Mouse (Mus musculus): Measurements from ENCODE around the gene Astl. TPM values are rescaled to one million over a fixed set of nuclear protein-coding genes. Genes with fewer than 3 reads are reported as not detected.
"Not testable (repeated sequence)": the region's sequence is repeated elsewhere in the genome, so short reads cannot be mapped to it uniquely, and the experiment has no call there.

The Astl gene
- polyA plus RNA-seq, 1 experiment = 0.01 TPM

- H3K4me2 ChIP-seq (ENCODE audit: low read depth) = no peak overlapping the region
- no peak overlapping the region for H3K4me3 ChIP-seq
- TF ChIP-seq TCF3 (IDR thresholded peaks at IDR 0.05; ENCODE audit: insufficient read length, low read depth) (no peak), USF1 (IDR thresholded peaks at IDR 0.05; ENCODE audit: low read depth) (no peak), POLR2AphosphoS2 (IDR thresholded peaks at IDR 0.05; ENCODE audit: insufficient read length, low read depth) (no peak), REST (IDR thresholded peaks at IDR 0.05; ENCODE audit: insufficient read depth, insufficient read length) (no peak)
- H3ac ChIP-seq (ENCODE audit: control insufficient read depth, insufficient read length) = no peak overlapping the region
- H3K79me2 ChIP-seq (ENCODE audit: control insufficient read depth, insufficient read depth) = no peaks in the 10 kb centered on the region
- no peaks in the 10 kb centered on the region for H3K27me3 ChIP-seq (ENCODE audit: control insufficient read depth, insufficient read depth, insufficient read length)
- H3K36me3 ChIP-seq (ENCODE audit: control insufficient read depth, insufficient read depth) = peaks cover 32% of the 10 kb centered on the region
These were observed 37.7 kb upstream of the Astl start for GRCm38 (mm10) chr2:127300701-127301100.

DNA sequence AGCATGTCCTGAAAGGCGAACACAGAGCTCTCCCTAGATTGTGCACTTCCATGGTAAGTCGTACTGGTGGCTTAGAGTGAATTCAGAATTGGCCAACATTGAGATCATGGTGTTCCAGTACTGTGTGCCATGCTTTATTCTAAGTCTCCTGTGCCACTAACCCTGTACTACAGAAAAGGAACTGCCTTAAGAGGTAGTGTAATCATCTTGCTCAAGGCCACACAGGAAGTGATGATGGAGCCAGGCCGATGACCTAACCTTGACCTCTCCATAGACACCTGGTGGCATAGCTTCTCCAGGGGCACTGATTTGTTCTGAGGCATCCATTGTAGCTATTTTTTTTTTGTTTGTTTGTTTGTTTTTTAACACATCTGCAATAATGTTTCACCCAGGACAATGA lies 36.6 kb upstream of the Astl start:
- Histone ChIP-seq H3K27me3 (ENCODE audit: control insufficient read depth, insufficient read depth, insufficient read length) (no peaks in the 10 kb centered on the region), H3K4me3 (no peak overlapping the region), H3ac (ENCODE audit: control insufficient read depth, insufficient read length) (no peak overlapping the region), H3K4me2 (ENCODE audit: low read depth) (no peak overlapping the region), H3K36me3 (ENCODE audit: control insufficient read depth, insufficient read depth) (peaks cover 21% of the 10 kb centered on the region), H3K79me2 (ENCODE audit: control insufficient read depth, insufficient read depth) (no peaks in the 10 kb centered on the region)
- TF ChIP-seq TCF12 (IDR thresholded peaks at IDR 0.05; ENCODE audit: insufficient read depth, poor library complexity, severe bottlenecking) (no peak), POLR2A (IDR thresholded peaks at IDR 0.05; ENCODE audit: insufficient read length, low read depth) (no peak), MYOD1 (IDR thresholded peaks at IDR 0.05; ENCODE audit: control insufficient read depth in 1 of 3, insufficient read length in 2 of 3, low read depth in 2 of 3) (no peak), POLR2AphosphoS2 (IDR thresholded peaks at IDR 0.05; ENCODE audit: insufficient read length, low read depth) (no peak), TCF3 (IDR thresholded peaks at IDR 0.05; ENCODE audit: insufficient read length, low read depth) (no peak), REST (IDR thresholded peaks at IDR 0.05; ENCODE audit: insufficient read depth, insufficient read length) (no peak), USF1 (IDR thresholded peaks at IDR 0.05; ENCODE audit: low read depth) (no peak), SRF (IDR thresholded peaks at IDR 0.05; ENCODE audit: control insufficient read depth, insufficient read length, low read depth) (no peak), MYOG (IDR thresholded peaks at IDR 0.05; ENCODE audit: control insufficient read depth in 1 of 3, insufficient read depth in 1 of 3, insufficient read length in 2 of 3, low read depth in 2 of 3) (no peak)

- H3K4me3 ChIP-seq; H3ac ChIP-seq (ENCODE audit: control insufficient read depth, insufficient read length); H3K27me3 ChIP-seq (ENCODE audit: control insufficient read depth, insufficient read depth, insufficient read length); H3K4me2 ChIP-seq (ENCODE audit: low read depth); H3K36me3 ChIP-seq (ENCODE audit: control insufficient read depth, insufficient read depth); H3K79me2 ChIP-seq (ENCODE audit: control insufficient read depth, insufficient read depth): not testable (repeated sequence)
These were observed 34.2 kb upstream of the Astl start for GRCm38 (mm10) chr2:127304192-127304591.

GRCm38 (mm10) chr2:127304609-127305210 lies 33.7 kb upstream of the Astl start:
- Histone ChIP-seq H3K4me3 (no peak overlapping the region), H3K79me2 (ENCODE audit: control insufficient read depth, insufficient read depth) (no peaks in the 10 kb centered on the region)
- TF ChIP-seq MYOD1 (IDR thresholded peaks at IDR 0.05; ENCODE audit: control insufficient read depth in 1 of 3, insufficient read length in 2 of 3, low read depth in 2 of 3) (no peak), CEBPB (IDR thresholded peaks at IDR 0.05; ENCODE audit: insufficient read depth, poor library complexity, severe bottlenecking) (no peak), POLR2A (IDR thresholded peaks at IDR 0.05; ENCODE audit: insufficient read length, low read depth) (no peak), POLR2AphosphoS2 (IDR thresholded peaks at IDR 0.05; ENCODE audit: insufficient read length, low read depth) (no peak), MAX (IDR thresholded peaks at IDR 0.05; ENCODE audit: low read depth) (no peak), TCF12 (IDR thresholded peaks at IDR 0.05; ENCODE audit: insufficient read depth, poor library complexity, severe bottlenecking) (no peak)

GRCm38 (mm10) chr2:127306123-127306522 lies 32.3 kb upstream of the Astl start:
- H3K36me3 ChIP-seq (ENCODE audit: control insufficient read depth, insufficient read depth) = no peaks in the 10 kb centered on the region
- H3K27me3 ChIP-seq (ENCODE audit: control insufficient read depth, insufficient read depth, insufficient read length) = no peaks in the 10 kb centered on the region
- no peak for TF ChIP-seq TCF12 (IDR thresholded peaks at IDR 0.05; ENCODE audit: insufficient read depth, poor library complexity, severe bottlenecking)
- no peak for TF ChIP-seq TCF3 (IDR thresholded peaks at IDR 0.05; ENCODE audit: insufficient read length, low read depth)
- no peak for TF ChIP-seq REST (IDR thresholded peaks at IDR 0.05; ENCODE audit: insufficient read depth, insufficient read length)
- no peak for TF ChIP-seq POLR2AphosphoS2 (IDR thresholded peaks at IDR 0.05; ENCODE audit: insufficient read length, low read depth)
- TF ChIP-seq CEBPB (IDR thresholded peaks at IDR 0.05; ENCODE audit: insufficient read depth, poor library complexity, severe bottlenecking) = no peak
- TF ChIP-seq MAX (IDR thresholded peaks at IDR 0.05; ENCODE audit: low read depth) = no peak
- no peak for TF ChIP-seq SRF (IDR thresholded peaks at IDR 0.05; ENCODE audit: control insufficient read depth, insufficient read length, low read depth)
- no peak for TF ChIP-seq USF1 (IDR thresholded peaks at IDR 0.05; ENCODE audit: low read depth)
- TF ChIP-seq MYOG (IDR thresholded peaks at IDR 0.05; ENCODE audit: control insufficient read depth in 1 of 3, insufficient read depth in 1 of 3, insufficient read length in 2 of 3, low read depth in 2 of 3) = no peak
- TF ChIP-seq POLR2A (IDR thresholded peaks at IDR 0.05; ENCODE audit: insufficient read length, low read depth) = no peak
- TF ChIP-seq E2F4 (IDR thresholded peaks at IDR 0.05; ENCODE audit: insufficient read depth) = no peak
- TF ChIP-seq MYOD1 (IDR thresholded peaks at IDR 0.05; ENCODE audit: control insufficient read depth in 1 of 3, insufficient read length in 2 of 3, low read depth in 2 of 3) = no peak
- no peak overlapping the region for H3ac ChIP-seq (ENCODE audit: control insufficient read depth, insufficient read length)
- no peak overlapping the region for H3K4me3 ChIP-seq
- H3K4me2 ChIP-seq (ENCODE audit: low read depth) = no peak overlapping the region
- H3K79me2 ChIP-seq (ENCODE audit: control insufficient read depth, insufficient read depth) = no peaks in the 10 kb centered on the region

More at GRCm38 (mm10) chr2:127304609-127305210, 33.7 kb upstream of the Astl start:
- Histone ChIP-seq H3ac (ENCODE audit: control insufficient read depth, insufficient read length) (no peak overlapping the region), H3K27me3 (ENCODE audit: control insufficient read depth, insufficient read depth, insufficient read length) (no peaks in the 10 kb centered on the region), H3K4me2 (ENCODE audit: low read depth) (no peak overlapping the region), H3K36me3 (ENCODE audit: control insufficient read depth, insufficient read depth) (no peaks in the 10 kb centered on the region)
